Mouse (Mus musculus): ENCODE measurements at regions not wholly inside any gene's neighbourhood (a gene's known extent, or its start where the extent isn't known, plus 50 kb on each side); places are given as distances from the start of the nearest gene placed in this dataset.

GRCm38 (mm10) chr13:81852309-81852978 is 69.6 kb downstream of the Cetn3 start:
- Histone ChIP-seq H3K36me3 (ENCODE audit: control insufficient read depth, insufficient read depth) (no peaks in the 10 kb centered on the region), H3K4me2 (ENCODE audit: low read depth) (no peak overlapping the region), H3K4me3 (no peak overlapping the region), H3K27me3 (ENCODE audit: control insufficient read depth, insufficient read depth, insufficient read length) (no peaks in the 10 kb centered on the region), H3K79me2 (ENCODE audit: control insufficient read depth, insufficient read depth) (no peaks in the 10 kb centered on the region), H3ac (ENCODE audit: control insufficient read depth, insufficient read length) (no peak overlapping the region)
- no peak for TF ChIP-seq MYOD1 (IDR thresholded peaks at IDR 0.05; ENCODE audit: control insufficient read depth in 1 of 3, insufficient read length in 2 of 3, low read depth in 2 of 3)
- no peak for TF ChIP-seq MYOG (IDR thresholded peaks at IDR 0.05; ENCODE audit: control insufficient read depth in 1 of 3, insufficient read depth in 1 of 3, insufficient read length in 2 of 3, low read depth in 2 of 3)
- no peak for TF ChIP-seq TCF3 (IDR thresholded peaks at IDR 0.05; ENCODE audit: insufficient read length, low read depth)
- no peak for TF ChIP-seq POLR2A (IDR thresholded peaks at IDR 0.05; ENCODE audit: insufficient read length, low read depth)
- no peak for TF ChIP-seq USF1 (IDR thresholded peaks at IDR 0.05; ENCODE audit: low read depth)
- TF ChIP-seq TCF12 (IDR thresholded peaks at IDR 0.05; ENCODE audit: insufficient read depth, poor library complexity, severe bottlenecking), result no peak

- H3K79me2 ChIP-seq (ENCODE audit: control insufficient read depth, insufficient read depth), result no peaks in the 10 kb centered on the region
- H3K4me2 ChIP-seq (ENCODE audit: low read depth), result no peak overlapping the region
- no peaks in the 10 kb centered on the region for H3K27me3 ChIP-seq (ENCODE audit: control insufficient read depth, insufficient read depth, insufficient read length)
- TF ChIP-seq MYOG (IDR thresholded peaks at IDR 0.05; ENCODE audit: control insufficient read depth in 1 of 3, insufficient read depth in 1 of 3, insufficient read length in 2 of 3, low read depth in 2 of 3) (no peak), TCF12 (IDR thresholded peaks at IDR 0.05; ENCODE audit: insufficient read depth, poor library complexity, severe bottlenecking) (no peak), TCF3 (IDR thresholded peaks at IDR 0.05; ENCODE audit: insufficient read length, low read depth) (no peak), POLR2AphosphoS2 (IDR thresholded peaks at IDR 0.05; ENCODE audit: insufficient read length, low read depth) (no peak), SRF (IDR thresholded peaks at IDR 0.05; ENCODE audit: control insufficient read depth, insufficient read length, low read depth) (no peak), POLR2A (IDR thresholded peaks at IDR 0.05; ENCODE audit: insufficient read length, low read depth) (no peak), MYOD1 (IDR thresholded peaks at IDR 0.05; ENCODE audit: control insufficient read depth in 1 of 3, insufficient read length in 2 of 3, low read depth in 2 of 3) (no peak), CEBPB (IDR thresholded peaks at IDR 0.05; ENCODE audit: insufficient read depth, poor library complexity, severe bottlenecking) (no peak), E2F4 (IDR thresholded peaks at IDR 0.05; ENCODE audit: insufficient read depth) (no peak), USF1 (IDR thresholded peaks at IDR 0.05; ENCODE audit: low read depth) (no peak), REST (IDR thresholded peaks at IDR 0.05; ENCODE audit: insufficient read depth, insufficient read length) (no peak), MAX (IDR thresholded peaks at IDR 0.05; ENCODE audit: low read depth) (no peak)
- no peak overlapping the region for H3ac ChIP-seq (ENCODE audit: control insufficient read depth, insufficient read length)
- H3K36me3 ChIP-seq (ENCODE audit: control insufficient read depth, insufficient read depth), result no peaks in the 10 kb centered on the region
- no peak overlapping the region for H3K4me3 ChIP-seq
Measured at GRCm38 (mm10) chr13:81856072-81856471, 73.2 kb downstream of the Cetn3 start.

GRCm38 (mm10) chr13:81860683-81861082 is 77.8 kb downstream of the Cetn3 start:
- Histone ChIP-seq H3ac (ENCODE audit: control insufficient read depth, insufficient read length) (no peak overlapping the region), H3K27me3 (ENCODE audit: control insufficient read depth, insufficient read depth, insufficient read length) (no peaks in the 10 kb centered on the region), H3K4me3 (no peak overlapping the region), H3K4me2 (ENCODE audit: low read depth) (no peak overlapping the region), H3K79me2 (ENCODE audit: control insufficient read depth, insufficient read depth) (no peaks in the 10 kb centered on the region), H3K36me3 (ENCODE audit: control insufficient read depth, insufficient read depth) (no peaks in the 10 kb centered on the region)
- TF ChIP-seq MAX (IDR thresholded peaks at IDR 0.05; ENCODE audit: low read depth) (no peak), REST (IDR thresholded peaks at IDR 0.05; ENCODE audit: insufficient read depth, insufficient read length) (no peak), MYOD1 (IDR thresholded peaks at IDR 0.05; ENCODE audit: control insufficient read depth in 1 of 3, insufficient read length in 2 of 3, low read depth in 2 of 3) (no peak), CEBPB (IDR thresholded peaks at IDR 0.05; ENCODE audit: insufficient read depth, poor library complexity, severe bottlenecking) (no peak), USF1 (IDR thresholded peaks at IDR 0.05; ENCODE audit: low read depth) (no peak), POLR2A (IDR thresholded peaks at IDR 0.05; ENCODE audit: insufficient read length, low read depth) (no peak), SRF (IDR thresholded peaks at IDR 0.05; ENCODE audit: control insufficient read depth, insufficient read length, low read depth) (no peak), POLR2AphosphoS2 (IDR thresholded peaks at IDR 0.05; ENCODE audit: insufficient read length, low read depth) (no peak), E2F4 (IDR thresholded peaks at IDR 0.05; ENCODE audit: insufficient read depth) (no peak), MYOG (IDR thresholded peaks at IDR 0.05; ENCODE audit: control insufficient read depth in 1 of 3, insufficient read depth in 1 of 3, insufficient read length in 2 of 3, low read depth in 2 of 3) (no peak), TCF12 (IDR thresholded peaks at IDR 0.05; ENCODE audit: insufficient read depth, poor library complexity, severe bottlenecking) (no peak), TCF3 (IDR thresholded peaks at IDR 0.05; ENCODE audit: insufficient read length, low read depth) (no peak)

GRCm38 (mm10) chr13:81861886-81862600 is 79.2 kb downstream of the Cetn3 start:
- Histone ChIP-seq H3K27me3 (ENCODE audit: control insufficient read depth, insufficient read depth, insufficient read length) (no peaks in the 10 kb centered on the region), H3K4me3 (no peak overlapping the region), H3ac (ENCODE audit: control insufficient read depth, insufficient read length) (no peak overlapping the region), H3K79me2 (ENCODE audit: control insufficient read depth, insufficient read depth) (no peaks in the 10 kb centered on the region), H3K36me3 (ENCODE audit: control insufficient read depth, insufficient read depth) (no peaks in the 10 kb centered on the region), H3K4me2 (ENCODE audit: low read depth) (no peak overlapping the region)
- TF ChIP-seq POLR2A (IDR thresholded peaks at IDR 0.05; ENCODE audit: insufficient read length, low read depth), result no peak
- no peak for TF ChIP-seq USF1 (IDR thresholded peaks at IDR 0.05; ENCODE audit: low read depth)
- no peak for TF ChIP-seq TCF12 (IDR thresholded peaks at IDR 0.05; ENCODE audit: insufficient read depth, poor library complexity, severe bottlenecking)
- no peak for TF ChIP-seq SRF (IDR thresholded peaks at IDR 0.05; ENCODE audit: control insufficient read depth, insufficient read length, low read depth)
- no peak for TF ChIP-seq CEBPB (IDR thresholded peaks at IDR 0.05; ENCODE audit: insufficient read depth, poor library complexity, severe bottlenecking)
- no peak for TF ChIP-seq MYOD1 (IDR thresholded peaks at IDR 0.05; ENCODE audit: control insufficient read depth in 1 of 3, insufficient read length in 2 of 3, low read depth in 2 of 3)
- no peak for TF ChIP-seq TCF3 (IDR thresholded peaks at IDR 0.05; ENCODE audit: insufficient read length, low read depth)
- TF ChIP-seq POLR2AphosphoS2 (IDR thresholded peaks at IDR 0.05; ENCODE audit: insufficient read length, low read depth), result no peak
- no peak for TF ChIP-seq MAX (IDR thresholded peaks at IDR 0.05; ENCODE audit: low read depth)

Measured in myocyte (in vitro differentiated cells).